Mouse (Mus musculus) right cerebral cortex, postnatal 36 days (tissue): ENCODE results near the gene Arrb2.
"Not testable (repeated sequence)": the region's sequence is repeated elsewhere in the genome, so short reads cannot be mapped to it uniquely, and the experiment has no call there.

Source experiments
- DNase-seq, 2 experiments: peaks; one replicate each; pipeline ENCODE4 v3.0.0; 2022; ENCODE audit warnings: low spot score in 2 of 2, mixed read lengths in 1 of 2

Arrb2 gene

GRCm38 (mm10) chr11:70432048-70432894, at the start of gene Arrb2:
Arrb2 (plus strand) TSS chr11:70432635.
- peak; percentile 95 to 97 for DNase-seq

GRCm38 (mm10) chr11:70384136-70384535, 48.3 kb upstream of the Arrb2 start:
- DNase-seq, result no peak

GRCm38 (mm10) chr11:70387436-70387835, 45.0 kb upstream of the Arrb2 start:
- DNase-seq, result no peak

GRCm38 (mm10) chr11:70389421-70389820, 43.0 kb upstream of the Arrb2 start:
- DNase-seq, result no peak

- DNase-seq, result no peak
These were observed 28.8 kb upstream of the Arrb2 start for GRCm38 (mm10) chr11:70403598-70403997.

- peak; percentile 80 to 89 for DNase-seq
These were observed 22.7 kb upstream of the Arrb2 start, which contains the start of gene Pelp1 for GRCm38 (mm10) chr11:70409594-70410296. Pelp1 (minus strand) TSS chr11:70410031.

- DNase-seq, result no peak
These were observed 22.2 kb upstream of the Arrb2 start for GRCm38 (mm10) chr11:70410297-70410643.

GRCm38 (mm10) chr11:70412591-70412990, 19.8 kb upstream of the Arrb2 start:
- no peak for DNase-seq

GRCm38 (mm10) chr11:70413961-70414360, 18.5 kb upstream of the Arrb2 start:
- DNase-seq, result peak; percentile 38 to 59

GRCm38 (mm10) chr11:70418199-70418598, 14.2 kb upstream of the Arrb2 start:
- no peak for DNase-seq

GRCm38 (mm10) chr11:70419486-70419885, 12.9 kb upstream of the Arrb2 start:
- DNase-seq, result no peak

- not testable (repeated sequence) for DNase-seq
These were observed 5.8 kb upstream of the Arrb2 start for GRCm38 (mm10) chr11:70426598-70426997.

GRCm38 (mm10) chr11:70431574-70431973, 861 bp upstream of the Arrb2 start:
- no peak for DNase-seq

GRCm38 (mm10) chr11:70432895-70433568, 597 bp downstream of the Arrb2 start:
- peak in 1 of 2 experiments; percentile 31 for DNase-seq

GRCm38 (mm10) chr11:70433569-70433943, 1.1 kb downstream of the Arrb2 start:
- no peak for DNase-seq

- no peak for DNase-seq
These were observed 1.5 kb downstream of the Arrb2 start for GRCm38 (mm10) chr11:70433951-70434350.

GRCm38 (mm10) chr11:70435476-70435875, 3.0 kb downstream of the Arrb2 start:
- DNase-seq, result no peak

GRCm38 (mm10) chr11:70437426-70437825, 5.0 kb downstream of the Arrb2 start:
- DNase-seq, result no peak

GRCm38 (mm10) chr11:70438728-70439374, 6.4 kb downstream of the Arrb2 start:
- no peak for DNase-seq

GRCm38 (mm10) chr11:70440637-70441036, 8.2 kb downstream of the Arrb2 start:
- DNase-seq, result no peak

GRCm38 (mm10) chr11:70441882-70442281, 9.4 kb downstream of the Arrb2 start:
- no peak for DNase-seq

GRCm38 (mm10) chr11:70443964-70444363, 11.5 kb downstream of the Arrb2 start:
- DNase-seq, result no peak
